Mouse (Mus musculus) G1E-ER4 (cell line): Measurements from ENCODE around the gene Zscan4-ps2. TPM values are rescaled to one million over a fixed set of nuclear protein-coding genes. Genes with fewer than 3 reads are reported as not detected.
"Not testable (repeated sequence)": the region's sequence is repeated elsewhere in the genome, so short reads cannot be mapped to it uniquely, and the experiment has no call there.

Experiments used
- GATA1 ChIP-seq: IDR thresholded peaks from one replicate; pipeline ENCODE4 v1.8.0; 2012; ENCODE audit warnings: low read length, inconsistent platforms
- polyA plus RNA-seq: library from polyadenylated mRNA; stranded (reverse); fragments of >175 nt; gene quantifications from 2 replicates; pipeline ENCODE4 v1.2.3, GENCODE M21; 2012

The Zscan4-ps2 gene
- not detected in 2 replicates for polyA plus RNA-seq

DNA sequence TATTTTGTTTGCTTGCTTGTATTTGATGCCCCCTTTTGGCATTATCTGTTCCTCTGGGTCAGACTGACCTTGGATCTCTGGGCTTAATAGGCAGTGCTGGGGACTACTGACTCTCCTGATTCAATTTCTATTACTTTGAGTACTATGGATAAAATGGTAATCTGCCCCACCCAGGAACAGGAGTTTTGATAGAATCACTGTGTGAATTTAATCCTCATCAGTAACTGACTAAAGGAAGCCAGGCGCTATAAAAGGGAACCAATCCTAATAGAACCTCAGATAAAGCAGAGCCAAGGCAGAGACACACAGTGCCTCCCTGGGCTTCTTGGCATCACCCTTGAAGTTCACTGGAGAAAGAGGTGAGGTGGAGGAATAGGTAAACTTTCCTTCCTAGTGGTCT, at the start of gene Zscan4-ps2:
TSS of gene Zscan4-ps2 (plus strand) at position 301 of the 400 bp plus-strand sequence.
- TF ChIP-seq GATA1, result not testable (repeated sequence)

Other genes with a start within 250 kb of the Zscan4-ps2 start
- gene Zscan4e, start 203.6 kb upstream of the Zscan4-ps2 start, polyA plus RNA-seq, result not detected in 2 replicates
- not detected in 2 replicates for gene Zscan4f, start 116.4 kb upstream of the Zscan4-ps2 start, polyA plus RNA-seq
- not detected in 2 replicates for gene Zscan4-ps3, start 95.0 kb downstream of the Zscan4-ps2 start, polyA plus RNA-seq
- not detected in 2 replicates for gene Vmn1r72, start 165.8 kb downstream of the Zscan4-ps2 start, polyA plus RNA-seq
- not detected in 2 replicates for gene Vmn1r73, start 216.0 kb downstream of the Zscan4-ps2 start, polyA plus RNA-seq